Mouse (Mus musculus): ENCODE data around the gene Abcc4. TPM values are rescaled to one million over a fixed set of nuclear protein-coding genes. Genes with fewer than 3 reads are reported as not detected.

The Abcc4 gene
- total RNA-seq (2023) = 25.0 TPM

DNA sequence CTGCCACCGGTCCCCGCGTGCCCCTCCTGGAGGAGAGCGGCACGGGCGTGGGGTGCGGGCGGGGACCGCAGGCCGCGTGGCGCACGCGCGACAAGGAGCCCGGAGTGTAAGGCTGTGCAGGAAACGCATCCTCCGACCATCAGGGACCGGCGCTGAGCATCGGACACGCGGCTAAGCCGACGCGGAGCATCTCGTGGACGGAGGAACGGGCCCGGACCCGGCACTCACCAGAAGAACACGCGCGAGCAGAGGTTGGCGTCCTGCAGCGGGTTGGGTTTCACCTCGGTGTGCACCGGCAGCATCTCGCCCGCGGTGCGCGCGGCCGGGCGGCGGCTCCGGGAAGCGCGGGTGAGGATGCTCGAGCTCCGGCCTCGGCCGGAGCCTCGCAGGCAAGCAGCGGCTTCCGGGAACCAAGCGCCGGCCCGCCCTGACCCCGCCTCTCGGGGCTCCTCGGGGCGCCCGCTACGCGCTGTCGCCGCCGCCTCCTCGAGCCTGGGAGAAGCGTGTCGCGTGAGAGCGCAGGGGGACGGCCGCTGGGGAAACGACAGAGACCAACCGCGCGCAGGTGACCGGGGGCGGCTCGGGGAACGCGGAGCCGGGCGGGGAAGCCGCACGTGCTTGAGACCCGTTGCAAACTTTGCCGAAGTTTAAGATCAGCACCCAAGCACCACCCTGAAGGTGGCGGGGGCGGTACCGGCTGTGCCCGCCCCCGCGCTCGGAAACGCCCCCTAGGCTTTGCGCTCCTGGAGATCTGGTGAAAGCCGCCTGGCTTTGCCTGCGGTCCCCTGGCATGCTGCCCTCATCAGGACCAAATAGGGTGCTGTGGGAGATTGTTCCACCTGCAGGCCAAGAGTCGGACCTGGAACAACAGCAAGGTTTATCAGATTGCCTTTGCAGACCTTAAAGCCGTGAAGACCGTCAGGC, at the start of gene Abcc4:
Abcc4 (minus strand) TSS at position 412 of the 924 bp plus-strand sequence.

Other genes starting within 250 kb of the Abcc4 start
- 4.4 TPM for gene Cldn10, start 81.7 kb upstream of the Abcc4 start, total RNA-seq (2023)
- gene Dzip1, start 219.2 kb upstream of the Abcc4 start, total RNA-seq (2023) = 84.0 TPM
- gene Dnajc3, start 231.8 kb upstream of the Abcc4 start, total RNA-seq (2023) = 52.5 TPM

Measured in CD8-positive naive resting alpha-beta T cell, adult 57 days (primary cell).